Mouse (Mus musculus) gastrocnemius, postnatal 25 days (tissue): ENCODE measurements at regions not wholly inside any gene's neighbourhood (a gene's known extent, or its start where the extent isn't known, plus 50 kb on each side); places are given as distances from the start of the nearest gene placed in this dataset.
"Not testable (repeated sequence)": the region's sequence is repeated elsewhere in the genome, so short reads cannot be mapped to it uniquely, and the experiment has no call there.

Experiments used
- DNase-seq: peaks from one replicate; pipeline ENCODE4 v3.0.0; 2022

GRCm38 (mm10) chr17:50346451-50347192, 53.2 kb upstream of the Dazl start:
- DNase-seq: no peak

GRCm38 (mm10) chr17:50353818-50354217, 60.4 kb upstream of the Dazl start:
- not testable (repeated sequence) for DNase-seq

GRCm38 (mm10) chr17:50354357-50354756, 60.9 kb upstream of the Dazl start:
- no peak for DNase-seq

- DNase-seq: no peak
Observed at GRCm38 (mm10) chr17:50361657-50362233, 68.3 kb upstream of the Dazl start.

- DNase-seq: no peak
Observed at GRCm38 (mm10) chr17:50365396-50365795, 72.0 kb upstream of the Dazl start.

- no peak for DNase-seq
Observed at GRCm38 (mm10) chr17:50366181-50366580, 72.7 kb upstream of the Dazl start.

- peak; percentile 27 for DNase-seq
Observed at GRCm38 (mm10) chr17:50369216-50369875, 75.9 kb upstream of the Dazl start.

GRCm38 (mm10) chr17:50370484-50370883, 77.0 kb upstream of the Dazl start:
- DNase-seq: no peak

- no peak for DNase-seq
Observed at GRCm38 (mm10) chr17:50373496-50374141, 80.2 kb upstream of the Dazl start.

- DNase-seq: no peak
Observed at GRCm38 (mm10) chr17:50375465-50375864, 82.0 kb upstream of the Dazl start.

- DNase-seq: no peak
Observed at GRCm38 (mm10) chr17:50376708-50377107, 83.3 kb upstream of the Dazl start.

- DNase-seq: no peak
Observed at GRCm38 (mm10) chr17:50378141-50378727, 84.8 kb upstream of the Dazl start.

GRCm38 (mm10) chr17:50388715-50389710, 95.6 kb upstream of the Dazl start:
- no peak for DNase-seq

- no peak for DNase-seq
Observed at GRCm38 (mm10) chr17:50390151-50390550, 96.7 kb upstream of the Dazl start.

GRCm38 (mm10) chr17:50391207-50391606, 97.8 kb upstream of the Dazl start:
- no peak for DNase-seq

- no peak for DNase-seq
Observed at GRCm38 (mm10) chr17:50391996-50392395, 98.6 kb upstream of the Dazl start.

- DNase-seq: no peak
Observed at GRCm38 (mm10) chr17:50392428-50392827, 99.0 kb upstream of the Dazl start.

GRCm38 (mm10) chr17:50392966-50393365, 99.5 kb upstream of the Dazl start:
- DNase-seq: no peak

GRCm38 (mm10) chr17:50393698-50394097, 100.3 kb upstream of the Dazl start:
- no peak for DNase-seq

GRCm38 (mm10) chr17:50394801-50395200, 101.4 kb upstream of the Dazl start:
- no peak for DNase-seq

GRCm38 (mm10) chr17:50395669-50396068, 102.2 kb upstream of the Dazl start:
- no peak for DNase-seq
